Mouse (Mus musculus): Measurements from ENCODE around the gene Kif23. TPM values are rescaled to one million over a fixed set of nuclear protein-coding genes. Genes with fewer than 3 reads are reported as not detected.

Gene Kif23
- polyA plus RNA-seq, 1 experiment, result 1.1 TPM

DNA sequence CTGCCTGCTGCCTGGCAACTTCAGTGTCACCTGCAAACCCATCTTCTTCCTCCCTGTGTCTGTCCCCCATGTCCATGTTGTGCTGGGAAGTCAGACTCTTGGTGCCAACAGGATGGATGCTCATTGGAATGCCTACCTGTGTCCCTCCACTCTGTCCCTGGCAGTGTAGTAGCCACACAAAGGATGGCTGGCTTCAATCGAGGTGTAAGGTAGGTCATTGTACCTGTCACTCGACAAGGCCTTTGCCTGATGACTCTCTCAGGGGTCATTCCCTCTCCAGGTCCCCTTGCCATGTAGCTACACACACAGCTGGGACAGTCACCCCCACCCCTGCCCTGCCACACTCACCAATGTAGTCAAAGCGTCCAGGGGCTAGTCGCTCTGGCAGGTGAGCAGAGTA, 14.6 kb upstream of the Kif23 start:
- H3K27ac ChIP-seq (replicated peaks; ENCODE audit: low read depth, low read length), result no peak overlapping the region
- H3K4me3 ChIP-seq (ENCODE audit: insufficient read depth, low read depth, low read length), result no peak overlapping the region
- peaks cover 20% of the 10 kb centered on the region for H3K4me1 ChIP-seq (ENCODE audit: control insufficient read depth, insufficient read depth, insufficient read length, low read length)

DNA sequence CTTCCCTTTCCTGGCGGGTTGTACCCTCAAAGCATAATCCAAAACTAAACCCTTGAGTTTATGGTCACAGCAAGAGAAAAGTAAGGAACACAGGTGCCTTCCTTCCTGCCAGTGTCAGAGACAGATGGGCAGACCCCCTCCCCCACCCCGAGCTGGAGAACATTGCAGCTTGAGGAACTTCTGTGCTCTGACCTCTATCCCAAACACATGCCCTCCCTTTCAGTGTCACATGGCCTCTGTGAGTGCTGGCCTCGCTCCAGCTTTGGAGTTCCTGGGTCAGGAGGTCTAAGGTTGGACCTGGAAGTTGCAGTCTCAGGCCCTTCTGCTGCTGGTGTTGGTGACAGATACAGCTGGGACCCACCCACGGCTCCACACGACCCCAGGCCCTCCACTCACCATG, 14.2 kb upstream of the Kif23 start:
- H3K27ac ChIP-seq (replicated peaks; ENCODE audit: low read depth, low read length), result peak overlapping the region; percentile 54

DNA sequence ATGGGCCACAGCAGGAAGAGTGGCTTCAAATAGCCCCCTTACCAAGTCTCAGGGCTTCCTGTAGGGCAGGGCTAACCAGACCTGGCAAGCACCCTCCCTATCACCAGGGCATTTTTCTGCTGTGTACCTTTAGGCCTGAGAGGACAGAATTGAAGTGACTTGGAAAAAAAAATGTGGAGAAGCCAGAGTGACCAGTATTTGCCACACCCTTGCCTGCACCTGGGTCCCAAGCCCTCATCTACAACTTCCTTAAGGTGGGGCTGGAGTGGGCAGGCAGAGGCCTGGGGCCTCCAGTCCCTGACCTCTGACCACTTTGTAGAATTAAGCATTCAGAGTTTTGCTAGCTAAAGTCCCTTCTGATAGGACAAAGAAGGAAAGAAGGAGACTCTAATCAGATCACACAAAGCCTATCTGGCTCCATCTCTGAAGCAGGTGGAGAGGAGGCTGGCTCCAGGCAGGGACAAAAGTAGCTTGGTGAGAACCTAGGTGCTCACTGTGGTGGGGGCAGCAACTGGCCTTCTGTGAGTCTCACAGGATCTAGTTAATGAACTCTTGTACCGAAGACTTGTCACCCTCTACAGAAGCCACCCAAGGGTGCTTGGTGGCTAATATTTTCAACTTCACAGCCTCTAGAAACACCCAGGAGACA, 13.5 kb upstream of the Kif23 start:
- peak overlapping the region; percentile 54 for H3K27ac ChIP-seq (replicated peaks; ENCODE audit: low read depth, low read length)
- no peak overlapping the region for H3K4me3 ChIP-seq (ENCODE audit: insufficient read depth, low read depth, low read length)
- peaks cover 20% of the 10 kb centered on the region for H3K4me1 ChIP-seq (ENCODE audit: control insufficient read depth, insufficient read depth, insufficient read length, low read length)

More for the DNA sequence above, 14.2 kb upstream of the Kif23 start:
- Histone ChIP-seq H3K4me3 (ENCODE audit: insufficient read depth, low read depth, low read length) (no peak overlapping the region), H3K4me1 (ENCODE audit: control insufficient read depth, insufficient read depth, insufficient read length, low read length) (peaks cover 20% of the 10 kb centered on the region)

DNA sequence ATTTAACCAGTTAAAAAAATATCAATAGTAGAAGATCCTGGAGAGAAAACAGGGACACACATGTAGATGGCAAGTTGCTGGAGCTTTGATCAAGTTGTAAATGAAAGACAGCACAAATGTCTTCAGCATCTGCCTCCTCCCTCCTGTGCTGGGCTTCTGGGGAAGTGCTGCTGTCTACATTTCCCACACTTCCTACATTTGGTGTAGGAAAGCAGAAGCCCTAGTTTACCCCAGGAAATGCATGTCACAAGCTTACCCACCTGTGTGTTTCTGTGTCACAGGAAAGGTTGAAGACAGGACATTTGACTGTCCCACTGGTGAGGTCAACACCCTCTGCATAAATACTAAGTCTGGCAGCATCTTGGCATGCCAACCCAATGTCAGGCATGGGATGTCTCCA, 8.1 kb upstream of the Kif23 start:
- Histone ChIP-seq H3K4me3 (ENCODE audit: insufficient read depth, low read depth, low read length) (no peak overlapping the region), H3K4me1 (ENCODE audit: control insufficient read depth, insufficient read depth, insufficient read length, low read length) (peaks cover under 1% of the 10 kb centered on the region; the same call in 1 of the 2 replicates), H3K27ac (replicated peaks; ENCODE audit: low read depth, low read length) (no peak overlapping the region)

DNA sequence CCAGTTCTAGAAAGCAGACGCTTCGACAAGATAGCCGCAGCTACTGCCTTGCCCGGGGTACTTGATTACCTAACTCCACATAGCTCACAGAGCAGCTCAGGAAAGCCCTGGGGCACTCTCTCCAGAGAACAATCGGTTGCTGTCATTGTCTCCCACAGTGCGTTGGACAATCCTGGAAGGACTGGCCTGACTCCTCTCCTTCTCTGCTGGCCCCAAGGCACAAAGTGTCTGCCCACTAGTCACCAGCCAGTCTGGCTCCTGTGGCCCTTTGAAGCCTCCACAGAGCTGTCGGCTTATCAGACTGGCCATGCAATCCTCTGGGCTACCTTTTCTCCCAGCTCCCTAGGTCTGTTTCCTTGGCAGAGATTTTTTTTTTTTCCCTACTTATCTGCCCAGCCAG, 5.7 kb upstream of the Kif23 start:
- Histone ChIP-seq H3K4me3 (ENCODE audit: insufficient read depth, low read depth, low read length) (no peak overlapping the region), H3K4me1 (ENCODE audit: control insufficient read depth, insufficient read depth, insufficient read length, low read length) (no peaks in the 10 kb centered on the region)

DNA sequence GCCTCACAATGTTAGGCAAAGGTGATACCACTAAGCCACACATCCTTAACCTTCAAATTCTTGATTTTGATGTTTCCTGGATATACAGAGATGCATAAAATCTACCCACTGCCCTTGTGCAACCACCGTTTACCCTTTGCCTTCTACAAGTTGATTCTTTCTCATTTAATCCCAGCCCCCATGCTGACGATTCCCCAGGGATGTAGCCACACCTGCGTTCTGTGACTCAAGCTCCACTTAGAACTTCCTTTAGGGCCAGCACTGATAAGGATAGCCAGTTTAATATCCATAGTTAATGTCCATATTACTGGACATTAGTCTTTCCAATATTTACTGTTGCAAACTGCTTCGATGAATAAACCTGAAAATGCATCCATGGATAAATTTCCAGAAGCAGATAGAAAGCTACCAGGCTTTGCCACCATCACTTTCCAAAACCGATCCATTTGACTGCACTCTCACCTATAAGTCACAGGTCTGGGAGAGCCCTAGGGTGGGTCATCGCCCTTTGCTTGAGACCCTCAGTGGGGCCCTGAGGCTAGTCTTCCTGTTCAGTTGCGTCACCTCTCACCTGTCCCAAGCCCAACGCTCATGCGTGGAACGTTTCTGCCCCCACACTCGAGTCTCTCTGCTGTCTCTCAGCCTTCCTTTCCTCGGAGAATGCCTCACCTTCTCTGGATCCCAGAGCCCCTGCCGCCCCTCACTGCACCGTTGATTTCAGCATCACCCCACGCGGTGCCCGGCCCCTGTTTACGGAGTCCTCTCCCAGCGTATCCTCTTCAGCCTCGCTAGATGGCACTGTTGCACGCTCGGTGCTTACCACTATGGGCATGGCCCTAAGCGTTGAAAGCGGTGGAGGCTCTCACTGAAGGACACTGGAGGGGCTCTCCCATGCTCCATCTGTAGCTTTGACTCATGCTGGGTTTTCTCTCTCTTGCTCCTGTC, 1.1 kb upstream of the Kif23 start:
- Histone ChIP-seq H3K27ac (replicated peaks; ENCODE audit: low read depth, low read length) (peak overlapping the region; percentile 93), H3K4me1 (ENCODE audit: control insufficient read depth, insufficient read depth, insufficient read length, low read length) (no peaks in the 10 kb centered on the region), H3K4me3 (ENCODE audit: insufficient read depth, low read depth, low read length) (peak overlapping the region; percentile 66)

More for the DNA sequence above, 5.7 kb upstream of the Kif23 start:
- H3K27ac ChIP-seq (replicated peaks; ENCODE audit: low read depth, low read length), result no peak overlapping the region

DNA sequence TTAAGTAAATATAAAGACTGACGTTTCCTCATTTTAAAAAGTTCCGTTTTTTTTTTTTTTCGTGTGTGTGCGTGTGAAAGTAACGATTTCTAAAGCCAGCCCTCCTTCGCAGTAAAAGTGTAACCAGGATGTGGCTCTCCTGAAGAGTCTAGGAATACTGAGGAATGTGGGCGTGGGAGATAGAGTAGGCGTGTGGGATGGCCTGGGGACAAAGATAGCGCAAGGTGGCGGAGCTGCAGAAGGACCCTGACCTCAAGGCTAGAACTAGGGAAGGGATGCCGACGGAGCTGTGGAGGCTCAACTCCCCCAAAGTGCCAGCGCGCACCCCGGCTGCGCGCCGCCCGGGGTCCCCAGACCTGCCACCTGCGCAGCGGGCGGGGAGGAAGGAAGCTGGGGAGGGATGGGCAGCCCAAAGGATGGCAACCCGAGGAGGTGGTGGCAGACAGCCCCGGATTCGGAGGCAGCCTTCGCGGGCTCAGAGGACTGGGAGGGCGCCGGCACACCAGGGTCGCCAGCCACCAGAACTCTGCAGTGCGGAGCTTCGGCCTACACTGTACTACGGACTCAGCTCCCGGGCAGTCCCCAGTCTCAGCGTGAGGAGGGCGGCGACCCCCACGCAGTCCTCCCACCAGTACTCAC, 482 bp downstream of the Kif23 start:
- Histone ChIP-seq H3K4me1 (ENCODE audit: control insufficient read depth, insufficient read depth, insufficient read length, low read length) (no peaks in the 10 kb centered on the region), H3K4me3 (ENCODE audit: insufficient read depth, low read depth, low read length) (peak overlapping the region; percentile 82), H3K27ac (replicated peaks; ENCODE audit: low read depth, low read length) (no peak overlapping the region)

DNA sequence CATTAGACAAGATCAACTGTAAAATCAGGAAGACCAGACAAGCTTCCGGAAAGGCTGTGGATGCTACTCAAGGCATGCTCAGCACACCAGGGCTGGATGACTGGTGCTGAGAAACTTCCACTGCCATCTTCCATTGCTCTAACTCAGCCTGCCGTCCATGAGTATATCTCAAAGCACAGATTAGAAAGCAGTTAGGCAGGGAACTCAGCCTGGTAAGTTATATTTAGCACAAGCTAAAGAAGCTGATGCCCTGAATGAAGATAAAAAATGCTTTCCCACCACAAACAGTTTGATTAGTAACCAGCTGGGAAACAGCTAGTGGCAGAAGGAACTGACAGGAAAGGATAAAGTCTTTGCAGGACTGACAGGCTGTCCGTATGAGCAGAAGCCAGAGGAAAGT, 5.5 kb downstream of the Kif23 start:
- Histone ChIP-seq H3K27ac (replicated peaks; ENCODE audit: low read depth, low read length) (no peak overlapping the region), H3K4me1 (ENCODE audit: control insufficient read depth, insufficient read depth, insufficient read length, low read length) (no peaks in the 10 kb centered on the region), H3K4me3 (ENCODE audit: insufficient read depth, low read depth, low read length) (no peak overlapping the region)

DNA sequence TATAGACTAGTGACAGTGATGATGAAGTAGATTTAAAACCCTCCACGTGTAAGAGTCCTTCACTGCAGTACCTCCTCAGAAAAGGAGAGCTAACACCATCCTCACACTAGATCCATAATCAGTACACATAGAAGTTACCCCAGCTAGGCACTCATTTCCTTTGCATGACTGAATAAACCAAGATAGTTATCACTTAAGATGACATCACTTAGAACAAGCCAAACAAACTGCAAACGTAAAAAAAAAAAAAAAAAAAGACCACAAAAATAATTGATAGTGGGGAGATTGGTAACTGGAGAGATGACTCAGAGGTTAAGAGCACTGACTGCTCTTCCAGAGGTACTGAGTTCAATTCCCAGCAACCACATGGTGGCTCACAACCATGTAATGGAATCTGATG, 13.2 kb downstream of the Kif23 start:
- H3K4me3 ChIP-seq (ENCODE audit: insufficient read depth, low read depth, low read length), result no peak overlapping the region
- H3K27ac ChIP-seq (replicated peaks; ENCODE audit: low read depth, low read length), result no peak overlapping the region
- no peaks in the 10 kb centered on the region for H3K4me1 ChIP-seq (ENCODE audit: control insufficient read depth, insufficient read depth, insufficient read length, low read length)

DNA sequence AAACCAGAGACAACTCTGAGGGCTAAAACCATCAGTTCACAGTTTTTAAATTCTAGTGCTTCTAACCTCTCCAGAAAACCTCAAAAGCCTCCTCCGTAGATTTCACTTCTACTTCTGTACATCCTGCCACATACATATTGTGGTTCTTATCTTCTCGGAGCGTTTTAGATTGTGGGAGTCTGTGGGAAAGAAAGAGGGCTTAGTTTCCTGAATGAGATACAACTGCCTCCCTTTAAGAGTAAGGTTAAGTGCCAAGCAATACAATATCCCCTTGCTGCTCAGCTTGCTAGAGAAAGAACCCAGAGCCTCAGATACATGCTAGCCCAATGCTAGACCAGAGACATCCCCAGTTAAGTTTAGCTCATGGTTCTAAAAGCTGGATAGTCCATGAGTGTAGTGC, 14.6 kb downstream of the Kif23 start:
- H3K4me1 ChIP-seq (ENCODE audit: control insufficient read depth, insufficient read depth, insufficient read length, low read length), result no peaks in the 10 kb centered on the region
- H3K27ac ChIP-seq (replicated peaks; ENCODE audit: low read depth, low read length), result no peak overlapping the region
- no peak overlapping the region for H3K4me3 ChIP-seq (ENCODE audit: insufficient read depth, low read depth, low read length)

DNA sequence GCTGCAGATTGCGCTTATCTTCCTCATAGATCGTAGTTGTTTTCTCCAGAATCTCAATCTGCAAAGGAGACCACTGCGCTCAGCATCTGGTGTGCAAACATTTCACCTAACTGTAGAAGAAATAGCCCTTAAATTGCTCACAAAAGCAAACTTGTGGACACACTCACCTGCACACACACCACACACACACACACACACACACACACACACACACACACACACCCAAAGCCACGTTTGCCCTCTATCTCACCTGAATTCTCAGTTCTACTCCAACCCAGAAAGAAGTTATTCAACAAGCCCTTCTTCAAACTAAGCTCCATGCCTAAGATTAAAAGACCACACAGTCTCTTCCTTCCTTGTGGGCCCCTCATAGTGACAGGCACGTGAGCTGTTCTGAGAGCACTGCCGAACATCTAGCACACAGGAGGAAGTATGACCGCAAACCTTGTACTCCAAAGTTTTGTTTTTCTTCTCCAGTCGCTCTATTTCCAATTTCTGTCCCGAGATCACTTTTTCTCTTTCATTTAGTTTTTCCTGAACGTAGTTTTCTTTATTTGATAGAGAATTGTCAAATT, 21.4 kb downstream of the Kif23 start:
- H3K27ac ChIP-seq (replicated peaks; ENCODE audit: low read depth, low read length), result no peak overlapping the region
- H3K4me3 ChIP-seq (ENCODE audit: insufficient read depth, low read depth, low read length), result no peak overlapping the region
- H3K4me1 ChIP-seq (ENCODE audit: control insufficient read depth, insufficient read depth, insufficient read length, low read length), result no peaks in the 10 kb centered on the region

DNA sequence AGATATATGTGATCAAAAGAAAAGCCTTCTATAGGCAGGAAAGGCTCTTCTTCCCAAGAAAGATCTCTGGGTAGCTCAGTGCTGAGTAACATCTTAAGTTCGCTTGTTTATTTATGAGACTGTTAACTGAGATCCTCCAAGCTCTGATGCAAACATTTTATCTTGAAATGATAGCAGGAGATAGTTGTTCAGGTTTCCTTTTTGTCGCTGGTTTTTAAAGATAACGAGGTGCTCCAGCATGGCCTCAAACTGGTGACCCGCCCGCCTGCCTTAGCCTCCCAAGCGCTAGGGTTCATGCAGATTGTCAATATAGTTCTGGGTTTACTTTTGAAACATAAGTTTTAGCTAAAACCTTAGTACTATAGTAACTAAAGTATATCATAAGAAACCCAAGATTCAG, 26.2 kb downstream of the Kif23 start:
- H3K4me3 ChIP-seq (ENCODE audit: insufficient read depth, low read depth, low read length), result no peak overlapping the region
- no peak overlapping the region for H3K27ac ChIP-seq (replicated peaks; ENCODE audit: low read depth, low read length)
- H3K4me1 ChIP-seq (ENCODE audit: control insufficient read depth, insufficient read depth, insufficient read length, low read length), result no peaks in the 10 kb centered on the region

DNA sequence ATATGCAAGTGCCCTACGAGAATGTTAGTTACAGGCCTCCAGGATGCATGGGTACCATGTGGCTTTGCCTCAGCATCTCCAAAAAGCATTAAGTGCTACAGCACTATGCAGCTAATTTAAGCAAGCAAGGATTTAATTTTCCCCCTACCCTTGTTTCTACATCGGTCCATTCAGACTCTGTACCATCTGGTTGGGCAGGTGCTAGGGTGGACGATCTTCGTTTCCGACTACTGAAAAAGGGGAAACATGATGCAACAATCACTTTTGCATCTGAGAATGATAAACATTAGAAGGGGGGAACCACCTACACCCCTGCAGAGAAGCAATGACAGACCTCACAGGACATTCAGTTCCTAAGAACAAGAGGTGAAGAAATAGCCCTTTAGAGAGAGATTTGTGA, 27.1 kb downstream of the Kif23 start:
- H3K4me3 ChIP-seq (ENCODE audit: insufficient read depth, low read depth, low read length), result no peak overlapping the region
- no peak overlapping the region for H3K27ac ChIP-seq (replicated peaks; ENCODE audit: low read depth, low read length)
- H3K4me1 ChIP-seq (ENCODE audit: control insufficient read depth, insufficient read depth, insufficient read length, low read length), result no peaks in the 10 kb centered on the region

DNA sequence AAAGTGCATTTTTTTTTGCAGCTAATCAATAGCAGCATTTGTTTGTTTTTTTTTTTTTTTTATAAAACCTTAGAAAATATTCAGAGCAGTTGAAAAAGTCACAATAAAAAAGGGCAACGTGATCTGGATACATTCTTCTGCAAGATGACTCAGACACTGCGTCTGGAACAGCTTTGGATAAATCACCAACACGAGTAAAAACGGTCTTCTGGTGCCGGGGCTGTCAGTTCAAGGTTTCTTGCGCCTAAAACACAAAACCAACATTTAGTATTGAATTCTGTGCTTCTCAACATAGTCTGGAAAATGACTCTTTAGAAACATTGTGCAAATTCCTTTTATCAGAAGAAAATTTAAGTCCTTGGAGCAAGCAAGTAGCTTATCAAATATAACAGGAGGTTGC, 29.1 kb downstream of the Kif23 start:
- Histone ChIP-seq H3K27ac (replicated peaks; ENCODE audit: low read depth, low read length) (no peak overlapping the region), H3K4me3 (ENCODE audit: insufficient read depth, low read depth, low read length) (no peak overlapping the region), H3K4me1 (ENCODE audit: control insufficient read depth, insufficient read depth, insufficient read length, low read length) (no peaks in the 10 kb centered on the region)

DNA sequence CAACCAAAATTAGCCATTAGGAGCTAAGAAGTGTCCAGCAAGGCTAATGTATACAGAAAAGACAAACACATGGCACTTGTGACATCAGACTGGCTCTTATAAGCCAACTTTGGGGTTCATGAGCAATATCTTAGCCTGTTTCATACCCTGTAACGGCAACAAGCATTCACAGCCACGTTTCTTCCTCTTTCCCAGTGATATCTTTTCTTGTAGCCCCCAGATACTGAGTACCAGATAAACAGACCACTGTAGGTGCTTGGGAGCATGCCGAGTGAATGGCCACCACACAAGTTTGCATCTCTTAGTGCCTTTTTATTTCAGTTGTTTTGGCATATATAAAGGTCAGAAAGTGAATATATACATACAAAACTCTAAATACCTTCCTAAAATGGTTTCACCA, 29.6 kb downstream of the Kif23 start:
- Histone ChIP-seq H3K4me3 (ENCODE audit: insufficient read depth, low read depth, low read length) (no peak overlapping the region), H3K27ac (replicated peaks; ENCODE audit: low read depth, low read length) (no peak overlapping the region), H3K4me1 (ENCODE audit: control insufficient read depth, insufficient read depth, insufficient read length, low read length) (no peaks in the 10 kb centered on the region)
